In the genomic region with DNA sequence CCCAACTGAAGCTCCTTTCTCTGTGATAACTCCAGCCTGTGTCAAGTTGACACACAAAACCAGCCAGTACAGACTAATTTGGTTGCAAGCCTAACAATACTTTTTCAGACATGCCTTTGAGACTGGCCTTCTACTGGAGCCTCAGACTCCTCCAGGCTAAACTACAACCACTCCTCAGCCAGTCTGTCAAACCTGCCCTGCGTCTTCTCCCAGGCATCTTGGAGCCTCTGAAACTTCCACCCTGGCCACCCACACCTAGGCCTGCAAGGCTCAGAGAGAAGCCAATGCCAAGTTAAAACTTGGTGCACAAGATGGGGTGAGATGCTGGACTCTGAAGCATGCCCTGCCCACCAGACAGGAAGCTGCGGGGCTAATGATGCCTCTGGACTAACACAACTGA, we compare ENCODE assay signal across 22 mouse cellular contexts. TPM values are rescaled to one million over a fixed set of nuclear protein-coding genes. Genes with fewer than 3 reads are reported as not detected.
"Had no signal": no experiment of that assay in that cellular context is flagged by ENCODE, and none has a peak within 500 bp of the region (broad histone marks: within the 10 kb centered on the region; RNA-seq: fewer than 3 reads in every experiment).

No protein-coding gene starts in this region.

- ATAC-seq: liver, postnatal 0 days; lung, postnatal 0 days; midbrain, embryonic 13.5 days; midbrain, embryonic 16.5 days had no signal

- H3K4me3 ChIP-seq: kidney, embryonic 15.5 days; left cerebral cortex, adult 2 months; limb, embryonic 13.5 days; megakaryocyte, embryonic 14.5 days; midbrain, embryonic 10.5 days; midbrain, embryonic 13.5 days; myocyte; neural tube, embryonic 13.5 days had no signal

- H3K9me3 ChIP-seq: kidney, embryonic 15.5 days; limb, embryonic 13.5 days; midbrain, embryonic 10.5 days; midbrain, embryonic 13.5 days; neural tube, embryonic 13.5 days had no signal

- DNase-seq: kidney, adult 11 months; kidney, adult 8-10 months; kidney, postnatal 10 days; kidney, postnatal 36 days; layer of hippocampus, postnatal 36 days; left cerebral cortex, postnatal 4 days; liver, postnatal 0 days; lung, embryonic 14.5 days; thymus, postnatal 25 days had no signal

- H3K27me3 ChIP-seq: kidney, embryonic 15.5 days; limb, embryonic 13.5 days; midbrain, embryonic 13.5 days; neural tube, embryonic 13.5 days had no signal

- H3K4me1 ChIP-seq: kidney, embryonic 15.5 days; limb, embryonic 13.5 days; midbrain, embryonic 10.5 days; midbrain, embryonic 13.5 days; neural tube, embryonic 13.5 days had no signal

- H3K27ac ChIP-seq: kidney, embryonic 15.5 days; left cerebral cortex, adult 2 months; limb, embryonic 13.5 days; liver, embryonic 14.5 days; midbrain, embryonic 10.5 days; midbrain, embryonic 13.5 days; neural tube, embryonic 13.5 days had no signal

- H3K4me2 ChIP-seq: kidney, embryonic 15.5 days; limb, embryonic 13.5 days; liver, embryonic 11.5 days; lung, embryonic 14.5 days; midbrain, embryonic 13.5 days; neural tube, embryonic 13.5 days had no signal

- H3K9ac ChIP-seq: kidney, embryonic 15.5 days; limb, embryonic 13.5 days; liver, embryonic 14.5 days; liver, postnatal 0 days; lung, embryonic 14.5 days; midbrain, embryonic 13.5 days; neural tube, embryonic 13.5 days had no signal

RNA-seq across cellular contexts. Expression of gene Ankdd1a, which starts 27.6 kb away (rescaled TPM):
- polyA plus RNA-seq: kidney, embryonic 15.5 days; limb, embryonic 13.5 days; liver, embryonic 11.5 days; liver, postnatal 0 days; lung, postnatal 0 days; midbrain, embryonic 10.5 days; small intestine, adult 2 months had no signal
